Mouse (Mus musculus): ENCODE results near the gene Gm30737. TPM values are rescaled to one million over a fixed set of nuclear protein-coding genes. Genes with fewer than 3 reads are reported as not detected.
"Not testable (repeated sequence)": the region's sequence is repeated elsewhere in the genome, so short reads cannot be mapped to it uniquely, and the experiment has no call there.

The Gm30737 gene
- not detected in 2 replicates for total RNA-seq (2012; rRNA removed)

- H3K4me1 ChIP-seq (ENCODE audit: control insufficient read depth in 2 of 2, insufficient read depth in 2 of 2, low read length in 2 of 2, poor library complexity in 1 of 2); DNase-seq (ENCODE audit: low read depth, low spot score); H3K9ac ChIP-seq (ENCODE audit: insufficient read depth, low read depth, low read length, poor library complexity, severe bottlenecking); in situ Hi-C loops (cut with MboI; ENCODE audit: low sequenced_read_pairs in 2 of 2, unreplicated experiment in 2 of 2); H3K9me3 ChIP-seq (ENCODE audit: control insufficient read depth, insufficient read depth, low read depth, low read length); H3K36me3 ChIP-seq (ENCODE audit: control insufficient read depth, insufficient read depth, low read length, poor library complexity, severe bottlenecking); H3K4me3 ChIP-seq (ENCODE audit: insufficient read depth in 1 of 2, low read depth in 1 of 2, low read length in 2 of 2, poor library complexity in 1 of 2, severe bottlenecking in 1 of 2); H3K27ac ChIP-seq (ENCODE audit: insufficient read depth, low read depth, low read length, poor library complexity, severe bottlenecking): not testable (repeated sequence)
These were observed at the start of gene Gm30737 for GRCm38 (mm10) chrY:14400410-14400809. Gm30737 (plus strand) TSS chrY:14400710.
